Mouse (Mus musculus) intestine, postnatal 0 days (tissue): ENCODE data around the gene Cldn14. TPM values are rescaled to one million over a fixed set of nuclear protein-coding genes. Genes with fewer than 3 reads are reported as not detected.

ENCODE experiments used
- ATAC-seq: fragments of 200-750 bp; cut with Nextera tagmentation; 2 replicates; pipeline ENCODE4 v1.8.0; 2017; ENCODE audit warnings: mild to moderate bottlenecking, moderate TSS enrichment, moderate library complexity
- H3K27ac ChIP-seq: fragments of 300-500 bp; sonication (generic); 2 replicates; pipeline ENCODE4 v1.5.1; 2014; ENCODE audit warnings: mild to moderate bottlenecking, low read depth, low read length, moderate library complexity
- H3K27me3 ChIP-seq: fragments of 300-500 bp; sonication (generic); replicated peaks from 2 replicates; pipeline ENCODE4 v1.6.1; 2014; ENCODE audit warnings: low read length, mixed read lengths; ENCODE audit not compliant: control insufficient read depth, insufficient read depth
- H3K36me3 ChIP-seq: fragments of 300-500 bp; sonication (generic); 2 replicates; pipeline ENCODE4 v1.6.1; 2014; ENCODE audit warnings: mild to moderate bottlenecking, moderate library complexity; ENCODE audit not compliant: control insufficient read depth, insufficient read depth
- H3K4me1 ChIP-seq: fragments of 300-500 bp; sonication (generic); replicated peaks from 2 replicates; pipeline ENCODE4 v1.6.1; 2014; ENCODE audit warnings: antibody characterized with exemption, low read length, mixed read lengths; ENCODE audit not compliant: control insufficient read depth, insufficient read depth
- H3K4me2 ChIP-seq: fragments of 300-500 bp; sonication (generic); replicated peaks from 2 replicates; pipeline ENCODE4 v1.6.1; 2014; ENCODE audit warnings: low read depth, mild to moderate bottlenecking, moderate library complexity
- H3K4me3 ChIP-seq: fragments of 300-500 bp; sonication (generic); 2 replicates; pipeline ENCODE4 v1.5.1; 2014; ENCODE audit warnings: low read depth, low read length
- H3K9ac ChIP-seq: fragments of 300-500 bp; sonication (generic); 2 replicates; pipeline ENCODE4 v1.6.1; 2014; ENCODE audit warnings: mild to moderate bottlenecking, low read depth, low read length
- H3K9me3 ChIP-seq: fragments of 300-500 bp; sonication (generic); 2 replicates; pipeline ENCODE4 v1.6.1; 2016; ENCODE audit warnings: mixed run types; ENCODE audit not compliant: control insufficient read depth
- CTCF ChIP-seq: sonication (generic); IDR thresholded peaks from 2 replicates; pipeline ENCODE4 v1.5.1; 2016; ENCODE audit warnings: low read depth, mild to moderate bottlenecking, control low read depth, antibody characterized with exemption, moderate library complexity
- WGBS: fragments of 180-500 bp; shearing (Covaris S2); extraction: QIAGEN DNeasy Blood & Tissue Kit; methylation state at CpG from one replicate; pipeline ENCODE4 v1.1.7; 2014; 5-methylcytosine and 5-hydroxymethylcytosine counted together
- polyA plus RNA-seq: library from polyadenylated mRNA; unstranded; fragments of >200 nt; fragmentation: Nextera tagmentation; extraction: Ambion mirVana; gene quantifications from 2 replicates; pipeline ENCODE4 v1.2.1, GENCODE M21; 2015

Gene Cldn14
- polyA plus RNA-seq, 1 experiment from 2014 or later: 2.3 TPM

GRCm38 (mm10) chr16:93944301-93944700 lies 64.3 kb downstream of the Cldn14 start:
- Histone ChIP-seq H3K4me2 (no peak overlapping the region), H3K9ac (no peak overlapping the region), H3K4me3 (no peak overlapping the region), H3K27me3 (no peaks in the 10 kb centered on the region), H3K4me1 (no peaks in the 10 kb centered on the region), H3K27ac (no peak overlapping the region), H3K9me3 (no peaks in the 10 kb centered on the region), H3K36me3 (no peaks in the 10 kb centered on the region)
- no peak for TF ChIP-seq CTCF
- WGBS: 82% methylated on average over 6 of the region's 6 CpGs
- no peak for ATAC-seq

DNA sequence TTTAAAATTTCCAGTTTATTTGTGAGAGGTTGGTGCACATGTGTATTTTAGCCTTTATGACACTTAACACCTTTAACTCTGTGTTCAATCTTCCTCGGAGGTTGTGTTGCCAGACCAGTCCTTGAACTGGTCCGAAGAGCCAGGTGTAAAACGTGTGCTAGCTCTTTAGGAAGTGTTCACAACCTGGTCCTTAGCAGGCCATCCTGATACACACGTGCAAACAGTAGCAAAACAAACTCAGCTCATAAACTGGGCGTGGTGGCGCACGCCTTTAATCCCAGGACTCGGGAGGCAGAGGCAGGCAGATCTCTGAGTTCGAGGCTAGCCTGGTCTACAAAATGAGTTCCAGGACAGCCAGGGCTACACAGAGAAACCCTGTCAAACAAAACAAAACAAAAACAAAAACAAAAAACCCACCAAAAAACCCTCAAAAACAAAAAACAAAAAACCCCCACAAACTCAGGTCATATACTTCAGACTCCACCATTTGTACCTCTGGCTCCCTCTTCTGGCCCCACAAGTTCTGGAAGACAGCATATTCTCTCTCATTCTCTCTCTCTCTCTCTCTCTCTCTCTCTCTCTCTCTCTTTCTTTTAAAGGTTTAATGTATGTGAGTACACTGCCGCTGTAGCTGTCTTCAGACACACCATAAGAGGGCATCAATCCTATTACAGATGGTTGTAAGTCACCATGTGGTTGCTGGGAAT lies 65.7 kb downstream of the Cldn14 start:
- no peaks in the 10 kb centered on the region for H3K9me3 ChIP-seq
- no peaks in the 10 kb centered on the region for H3K36me3 ChIP-seq
- ATAC-seq: no peak
- H3K4me2 ChIP-seq: no peak overlapping the region
- no peaks in the 10 kb centered on the region for H3K4me1 ChIP-seq
- 86% methylated on average over 10 of the region's 10 CpGs for WGBS
- peak; percentile 47 for TF ChIP-seq CTCF
- H3K27me3 ChIP-seq: no peaks in the 10 kb centered on the region
- H3K27ac ChIP-seq: no peak overlapping the region
- H3K9ac ChIP-seq: no peak overlapping the region
- H3K4me3 ChIP-seq: no peak overlapping the region

GRCm38 (mm10) chr16:93941781-93942567 lies 66.7 kb downstream of the Cldn14 start:
- no peak for TF ChIP-seq CTCF
- no peak for ATAC-seq
- no peaks in the 10 kb centered on the region for H3K27me3 ChIP-seq
- no peak overlapping the region for H3K4me3 ChIP-seq
- H3K4me2 ChIP-seq: no peak overlapping the region
- H3K27ac ChIP-seq: no peak overlapping the region
- no peaks in the 10 kb centered on the region for H3K4me1 ChIP-seq
- no peaks in the 10 kb centered on the region for H3K9me3 ChIP-seq
- no peaks in the 10 kb centered on the region for H3K36me3 ChIP-seq
- WGBS: 71% methylated on average over 10 of the region's 10 CpGs
- no peak overlapping the region for H3K9ac ChIP-seq

- no peak for ATAC-seq
- Histone ChIP-seq H3K4me2 (no peak overlapping the region), H3K4me1 (peaks cover under 1% of the 10 kb centered on the region; the same call in 1 of the 2 replicates), H3K27me3 (no peaks in the 10 kb centered on the region), H3K36me3 (no peaks in the 10 kb centered on the region), H3K9ac (no peak overlapping the region), H3K4me3 (no peak overlapping the region), H3K9me3 (no peaks in the 10 kb centered on the region), H3K27ac (no peak overlapping the region)
- 71% methylated on average over 4 of the region's 4 CpGs for WGBS
- TF ChIP-seq CTCF: no peak
Observed at GRCm38 (mm10) chr16:93939961-93940360, 68.7 kb downstream of the Cldn14 start.

DNA sequence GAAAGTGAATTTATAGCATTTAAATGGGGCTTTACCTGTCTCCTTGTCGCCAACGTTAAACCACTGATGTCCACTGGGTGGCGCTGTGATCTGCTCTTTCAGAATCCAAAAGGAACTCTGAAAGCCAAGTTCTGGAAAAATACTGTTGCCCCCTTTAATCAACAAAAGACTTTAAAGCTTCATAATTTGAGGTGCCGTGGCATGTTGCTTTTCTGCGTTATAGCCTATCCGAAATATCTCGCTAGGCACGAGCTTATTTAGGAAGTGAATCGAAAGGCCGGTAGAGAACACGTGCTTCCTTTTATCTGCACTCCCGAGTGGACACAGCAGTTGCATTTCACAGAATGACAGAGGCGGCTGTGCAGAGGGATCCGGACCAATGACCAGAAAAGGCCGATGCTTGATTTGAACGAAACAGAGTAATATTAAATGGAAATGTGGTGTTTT lies 70.2 kb downstream of the Cldn14 start:
- WGBS: 11% methylated on average over 16 of the region's 16 CpGs
- H3K27ac ChIP-seq: no peak overlapping the region

GRCm38 (mm10) chr16:93935009-93935408 lies 73.6 kb downstream of the Cldn14 start:
- no peaks in the 10 kb centered on the region for H3K27me3 ChIP-seq
- no peaks in the 10 kb centered on the region for H3K9me3 ChIP-seq
- peak overlapping the region; percentile 40 for H3K4me2 ChIP-seq
- H3K27ac ChIP-seq: no peak overlapping the region
- no peaks in the 10 kb centered on the region for H3K36me3 ChIP-seq
- no peak for ATAC-seq
- H3K9ac ChIP-seq: no peak overlapping the region
- H3K4me3 ChIP-seq: no peak overlapping the region
- no peak for TF ChIP-seq CTCF
- 23% methylated on average over 7 of the region's 7 CpGs for WGBS
- peaks cover 14% of the 10 kb centered on the region for H3K4me1 ChIP-seq

More for the DNA sequence above, 70.2 kb downstream of the Cldn14 start:
- H3K9me3 ChIP-seq: no peaks in the 10 kb centered on the region
- ATAC-seq: no peak
- H3K4me3 ChIP-seq: peak overlapping the region; percentile 37
- peaks cover 7% of the 10 kb centered on the region for H3K4me1 ChIP-seq
- peak; percentile 88 for TF ChIP-seq CTCF
- peak overlapping the region; percentile 67 for H3K4me2 ChIP-seq
- no peaks in the 10 kb centered on the region for H3K27me3 ChIP-seq
- H3K9ac ChIP-seq: no peak overlapping the region
- no peaks in the 10 kb centered on the region for H3K36me3 ChIP-seq
